Mouse (Mus musculus): ENCODE measurements around the gene Txndc11. TPM values are rescaled to one million over a fixed set of nuclear protein-coding genes. Genes with fewer than 3 reads are reported as not detected.

Gene Txndc11
- total RNA-seq, 4 experiments from 2014 or later: 29.1 to 31.7 (median 30.0) TPM

- DNase-seq (ENCODE audit: low spot score in 2 of 2): no peak
Observed at GRCm38 (mm10) chr16:11109198-11109740, 25.2 kb downstream of the Txndc11 start.

- DNase-seq (ENCODE audit: low spot score in 2 of 2): no peak
Observed at GRCm38 (mm10) chr16:11104905-11105304, 29.5 kb downstream of the Txndc11 start.

- DNase-seq (ENCODE audit: low spot score in 2 of 2): no peak
Observed at GRCm38 (mm10) chr16:11097301-11097700, 37.1 kb downstream of the Txndc11 start.

GRCm38 (mm10) chr16:11093717-11094386 is 40.6 kb downstream of the Txndc11 start:
- DNase-seq (ENCODE audit: low spot score in 2 of 2): no peak

GRCm38 (mm10) chr16:11092523-11092922 is 41.9 kb downstream of the Txndc11 start:
- no peak for DNase-seq (ENCODE audit: low spot score in 2 of 2)

GRCm38 (mm10) chr16:11092061-11092460 is 42.4 kb downstream of the Txndc11 start:
- DNase-seq (ENCODE audit: low spot score in 2 of 2): no peak

- DNase-seq (ENCODE audit: low spot score in 2 of 2): no peak
Observed at GRCm38 (mm10) chr16:11090836-11091570, 43.4 kb downstream of the Txndc11 start.

GRCm38 (mm10) chr16:11086856-11087588 is 47.4 kb downstream of the Txndc11 start:
- DNase-seq (ENCODE audit: low spot score in 2 of 2): no peak

- DNase-seq (ENCODE audit: low spot score in 2 of 2): no peak
Observed at GRCm38 (mm10) chr16:11086299-11086698, 48.2 kb downstream of the Txndc11 start.

- DNase-seq (ENCODE audit: low spot score in 2 of 2): no peak
Observed at GRCm38 (mm10) chr16:11084181-11084580, 50.3 kb downstream of the Txndc11 start.

- DNase-seq (ENCODE audit: low spot score in 2 of 2): no peak
Observed at GRCm38 (mm10) chr16:11078216-11078869, 56.1 kb downstream of the Txndc11 start.

GRCm38 (mm10) chr16:11077601-11078201 is 56.7 kb downstream of the Txndc11 start:
- no peak for DNase-seq (ENCODE audit: low spot score in 2 of 2)

- DNase-seq (ENCODE audit: low spot score in 2 of 2): no peak
Observed at GRCm38 (mm10) chr16:11073060-11073459, 61.4 kb downstream of the Txndc11 start.

- DNase-seq (ENCODE audit: low spot score in 2 of 2): no peak
Observed at GRCm38 (mm10) chr16:11072454-11072853, 62.0 kb downstream of the Txndc11 start.

GRCm38 (mm10) chr16:11071887-11072286 is 62.6 kb downstream of the Txndc11 start:
- DNase-seq (ENCODE audit: low spot score in 2 of 2): no peak

GRCm38 (mm10) chr16:11071176-11071575 is 63.3 kb downstream of the Txndc11 start:
- DNase-seq (ENCODE audit: low spot score in 2 of 2): no peak

- DNase-seq (ENCODE audit: low spot score in 2 of 2): no peak
Observed at GRCm38 (mm10) chr16:11069710-11070420, 64.6 kb downstream of the Txndc11 start.

- DNase-seq (ENCODE audit: low spot score in 2 of 2): no peak
Observed at GRCm38 (mm10) chr16:11069271-11069670, 65.2 kb downstream of the Txndc11 start.

GRCm38 (mm10) chr16:11068666-11069065 is 65.8 kb downstream of the Txndc11 start:
- no peak for DNase-seq (ENCODE audit: low spot score in 2 of 2)

- DNase-seq (ENCODE audit: low spot score in 2 of 2): no peak
Observed at GRCm38 (mm10) chr16:11066833-11067191, 67.6 kb downstream of the Txndc11 start.

Data from left cerebral cortex, adult 8-10 months (tissue).